ENCODE assay signal across 8 mouse cellular contexts in the genomic region with DNA sequence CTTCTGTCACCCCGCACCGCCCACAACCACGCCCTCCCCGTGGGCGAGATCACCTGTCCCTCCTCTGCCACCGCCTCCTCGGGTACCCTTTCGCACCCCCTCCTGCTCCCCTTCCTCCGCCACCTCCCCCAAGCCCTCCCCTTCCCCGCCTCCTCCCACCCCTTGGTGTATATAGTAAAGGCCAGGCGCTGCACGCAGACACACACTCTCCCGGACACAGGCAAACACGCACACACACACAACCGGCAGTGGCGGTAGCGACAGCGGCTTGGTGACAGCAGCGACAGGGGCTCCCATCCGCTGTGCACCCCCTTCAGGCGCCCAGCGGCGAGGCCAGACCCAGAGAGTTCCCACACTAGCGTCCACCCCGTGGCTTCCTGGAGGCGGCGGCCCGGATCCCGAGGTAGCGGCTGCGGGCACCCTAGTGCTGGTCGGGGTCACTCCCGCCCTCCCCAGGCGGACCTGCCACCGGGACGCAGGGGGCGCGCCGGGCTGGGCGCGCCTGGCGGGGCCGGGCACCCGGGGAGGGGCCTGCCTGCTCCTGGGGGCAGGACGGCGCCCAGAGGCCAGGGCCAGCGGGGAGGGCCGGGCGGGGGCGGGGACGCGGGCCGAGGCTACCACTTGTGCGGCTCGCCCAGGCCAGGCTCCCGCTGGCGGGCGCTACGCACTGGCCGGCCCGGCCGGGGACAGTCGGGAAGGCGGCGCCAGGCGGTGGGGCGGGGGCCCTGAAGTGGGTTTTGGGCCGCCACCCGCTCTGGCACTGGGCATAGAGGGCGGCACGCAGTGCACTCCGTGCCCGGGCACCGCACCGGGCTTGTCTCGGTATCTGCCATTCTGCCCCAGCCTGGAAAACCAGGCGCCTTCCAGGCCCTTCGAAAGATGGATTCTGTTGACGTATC. TPM values are rescaled to one million over a fixed set of nuclear protein-coding genes. Genes with fewer than 3 reads are reported as not detected.
DNase-seq lines count a peak whose midpoint lies in the region; ATAC-seq and TF ChIP-seq lines count a peak whose summit lies in the region.

Gene Rai2, plus strand, starts transcription at position 205 of the 899 bp plus-strand sequence.

- TF ChIP-seq POLR2A in brain, embryonic 14.5 days (IDR thresholded peaks at IDR 0.05; ENCODE audit: borderline replicate concordance, extremely low read depth, insufficient read depth, insufficient read length, poor library complexity, severe bottlenecking) = no peak

- H3K36me3 ChIP-seq in hindbrain, embryonic 13.5 days = no peaks in the 10 kb centered on the region
- no peaks in the 10 kb centered on the region for H3K36me3 ChIP-seq in limb, embryonic 10.5 days
- H3K36me3 ChIP-seq in midbrain, embryonic 12.5 days = no peaks in the 10 kb centered on the region

- H3K4me1 ChIP-seq in hindbrain, embryonic 13.5 days (replicated peaks) = peaks cover 26% of the 10 kb centered on the region
- H3K4me1 ChIP-seq in limb, embryonic 10.5 days = peaks cover 5% of the 10 kb centered on the region; the same call in 1 of the 2 replicates
- no peaks in the 10 kb centered on the region for H3K4me1 ChIP-seq in midbrain, embryonic 12.5 days

- H3K4me2 ChIP-seq in hindbrain, embryonic 13.5 days = peak within 1 kb of the TSS; percentile 57
- peak within 1 kb of the TSS; percentile 79 for H3K4me2 ChIP-seq in midbrain, embryonic 12.5 days (replicated peaks)

- 21% methylated on average over 53 of the region's 79 CpGs for WGBS in hindbrain, embryonic 13.5 days
- 14% methylated on average over 40 of the region's 79 CpGs for WGBS in limb, embryonic 10.5 days
- WGBS in midbrain, embryonic 12.5 days = 16% methylated on average over 55 of the region's 79 CpGs

- H3K27ac ChIP-seq in hindbrain, embryonic 13.5 days = peak within 1 kb of the TSS; percentile 89
- H3K27ac ChIP-seq in limb, embryonic 10.5 days = no peak within 1 kb of the TSS
- H3K27ac ChIP-seq in midbrain, embryonic 12.5 days (replicated peaks) = peak within 1 kb of the TSS; percentile 46

- peak within 1 kb of the TSS; percentile 85 for H3K9ac ChIP-seq in hindbrain, embryonic 13.5 days
- peak within 1 kb of the TSS; percentile 69 for H3K9ac ChIP-seq in midbrain, embryonic 12.5 days (replicated peaks)

- no peak for TF ChIP-seq CTCF in brain, embryonic 14.5 days (IDR thresholded peaks at IDR 0.05; ENCODE audit: borderline replicate concordance, extremely low read depth, insufficient read depth, insufficient read length)

- peaks cover 48% of the 10 kb centered on the region; the same call in 1 of the 2 replicates for H3K27me3 ChIP-seq in hindbrain, embryonic 13.5 days
- peaks cover 95% of the 10 kb centered on the region for H3K27me3 ChIP-seq in limb, embryonic 10.5 days (ENCODE audit: low read depth, poor library complexity, severe bottlenecking)
- H3K27me3 ChIP-seq in midbrain, embryonic 12.5 days = peaks cover 59% of the 10 kb centered on the region

- no peaks in the 10 kb centered on the region for H3K9me3 ChIP-seq in hindbrain, embryonic 13.5 days
- no peaks in the 10 kb centered on the region for H3K9me3 ChIP-seq in limb, embryonic 10.5 days (replicated peaks)
- no peaks in the 10 kb centered on the region for H3K9me3 ChIP-seq in midbrain, embryonic 12.5 days

- peak in 1 of 2 experiments; percentile 18 for DNase-seq in layer of hippocampus, adult 18-20 months (ENCODE audit: low spot score in 2 of 2)
- DNase-seq in layer of hippocampus, adult 11-12 months (ENCODE audit: low spot score) = no peak
- peak; percentile 74 for DNase-seq in brain, embryonic 14.5 days (ENCODE audit: low read depth)
- DNase-seq in gastrocnemius, adult 8-10 months (ENCODE audit: low spot score in 2 of 2) = peak; percentile 10 to 37
- DNase-seq in limb, embryonic 10.5 days (ENCODE audit: low spot score) = peak; percentile 40

- H3K4me3 ChIP-seq in hindbrain, embryonic 13.5 days = peak within 1 kb of the TSS; percentile 61
- H3K4me3 ChIP-seq in limb, embryonic 10.5 days = peak within 1 kb of the TSS; percentile 61
- H3K4me3 ChIP-seq in midbrain, embryonic 12.5 days = peak within 1 kb of the TSS; percentile 60

- peak; percentile 80 for ATAC-seq in hindbrain, embryonic 13.5 days (ENCODE audit: low FRiP score)
- ATAC-seq in midbrain, embryonic 12.5 days (ENCODE audit: low FRiP score, low read depth) = peak; percentile 81
- no peak for ATAC-seq in monocyte, adult 5-6 weeks (replicated peaks; ENCODE audit: insufficient number of reproducible peaks, low FRiP score, low TSS enrichment, poor library complexity, severe bottlenecking)

RNA-seq across cellular contexts. Expression of gene Rai2, which starts in this region (rescaled TPM):
- 10 to 100 TPM; 10.8 to 15.3 TPM for total RNA-seq in layer of hippocampus, adult 18-20 months (2021)
- polyA plus RNA-seq in brain, embryonic 14.5 days (2012; rRNA removed) = 15.8 and 19.1 TPM in 2 replicates
- 10 to 100 TPM; 25.0 to 32.1 (median 27.5) TPM for total RNA-seq in gastrocnemius, adult 8-10 months (2022)
- polyA plus RNA-seq in hindbrain, embryonic 13.5 days (2015; fragmentation: Nextera tagmentation; extraction: Ambion mirVana) = 19.7 and 19.9 TPM in 2 replicates
- 0.28 and 0.34 TPM in 2 replicates for polyA plus RNA-seq in limb, embryonic 10.5 days (2016; fragmentation: Nextera tagmentation; extraction: Ambion mirVana)
- 5.5 and 6.2 TPM in 2 replicates for polyA plus RNA-seq in midbrain, embryonic 12.5 days (2016; fragmentation: Nextera tagmentation; extraction: Ambion mirVana)
- total RNA-seq in monocyte, adult 5-6 weeks (2017) = not detected in 3 replicates

Comparison
In these comparisons a context has a peak if more than half of its experiments do, and no peak if none do; other contexts are left out.
1. RNA of gene Rai2 (total RNA-seq): 25.0 to 32.1 TPM in gastrocnemius, adult 8-10 months and 10.8 to 15.3 TPM in layer of hippocampus, adult 18-20 months; not detected in monocyte, adult 5-6 weeks; every median in the first group is over 10 times any median in the second.
2. Peak in DNase-seq and H3K4me3 ChIP-seq in limb, embryonic 10.5 days; RNA of the gene not detected or under 1 TPM.
3. Peak in every context shown above with its lines, with median percentiles within 50 percentile points of each other: H3K4me3 ChIP-seq.